Mouse (Mus musculus) small intestine, adult 2 months (tissue): ENCODE measurements around the gene Cryab.

ENCODE experiments used
- CTCF ChIP-seq: fragments of 200-500 bp; IDR thresholded peaks from 2 replicates; pipeline ENCODE4 v1.5.1; 2012; ENCODE audit warnings: low read depth, mild to moderate bottlenecking, control low read depth, inconsistent platforms, low read length, moderate library complexity, mixed read lengths; ENCODE audit not compliant: insufficient replicate concordance, insufficient read length; ENCODE audit errors: extremely low read depth
- POLR2A ChIP-seq: fragments of 200-500 bp; IDR thresholded peaks from 2 replicates; pipeline ENCODE4 v1.6.1; 2012; ENCODE audit warnings: low read depth, mild to moderate bottlenecking, control low read depth, inconsistent platforms, low read length, moderate library complexity

GRCm38 (mm10) chr9:50714188-50714587 lies 36.9 kb upstream of the Cryab start:
- TF ChIP-seq POLR2A (no peak), CTCF (no peak)
